Mouse (Mus musculus): ENCODE data around the gene Teddm1a.

GRCm38 (mm10) chr1:153937025-153937424, 45.5 kb downstream of the Teddm1a start:
- TF ChIP-seq EP300 (IDR thresholded peaks at IDR 0.05; ENCODE audit: low read depth) (no peak), CTCF (IDR thresholded peaks at IDR 0.05; ENCODE audit: low read depth) (no peak)

Measured in liver, postnatal 0 days (tissue).